ENCODE assay signal across 27 mouse cellular contexts in genomic region chr12:72649611-72650330, GRCm38 (mm10). TPM values are rescaled to one million over a fixed set of nuclear protein-coding genes. Genes with fewer than 3 reads are reported as not detected.
DNase-seq lines count a peak whose midpoint lies in the region; ATAC-seq and TF ChIP-seq lines count a peak whose summit lies in the region.
"Had no signal": no experiment of that assay in that cellular context is flagged by ENCODE, and none has a peak within 500 bp of the region (broad histone marks: within the 10 kb centered on the region; RNA-seq: fewer than 3 reads in every experiment).

Gm4756 (minus strand) TSS chr12:72649661.

- ATAC-seq in liver, embryonic 13.5 days (ENCODE audit: low read depth) = peak; percentile 26; the same call in 1 of the 2 replicates
- ATAC-seq in liver, embryonic 12.5 days = no peak
- ATAC-seq in liver, postnatal 0 days = peak; percentile 48; the same call in 1 of the 2 replicates
- ATAC-seq in CD4-positive, CD25-positive, alpha-beta regulatory T cell, adult 4 months = no peak
- ATAC-seq: forebrain, embryonic 16.5 days had no signal

- WGBS in liver, embryonic 13.5 days (ENCODE audit: insufficient replicate concordance) = 63% methylated on average over 11 of the region's 11 CpGs
- 74% methylated on average over 11 of the region's 11 CpGs for WGBS in liver, embryonic 12.5 days (ENCODE audit: insufficient replicate concordance)
- WGBS in liver, postnatal 0 days (ENCODE audit: insufficient replicate concordance) = 55% methylated on average over 11 of the region's 11 CpGs

- no peaks in the 10 kb centered on the region for H3K27me3 ChIP-seq in liver, embryonic 13.5 days
- no peaks in the 10 kb centered on the region for H3K27me3 ChIP-seq in liver, embryonic 12.5 days (replicated peaks)
- no peaks in the 10 kb centered on the region for H3K27me3 ChIP-seq in liver, postnatal 0 days (ENCODE audit: insufficient read depth, low read length)
- H3K27me3 ChIP-seq: embryonic facial prominence, embryonic 13.5 days; forebrain, embryonic 12.5 days; heart, embryonic 12.5 days; hindbrain, embryonic 15.5 days had no signal

- no peak for TF ChIP-seq CTCF in liver, postnatal 0 days (IDR thresholded peaks at IDR 0.05; ENCODE audit: low read depth)

- H3K4me2 ChIP-seq in liver, embryonic 13.5 days = no peak within 1 kb of the TSS
- no peak within 1 kb of the TSS for H3K4me2 ChIP-seq in liver, embryonic 12.5 days
- no peak within 1 kb of the TSS for H3K4me2 ChIP-seq in liver, postnatal 0 days (ENCODE audit: low read depth, low read length)
- H3K4me2 ChIP-seq: embryonic facial prominence, embryonic 13.5 days; forebrain, embryonic 12.5 days; heart, embryonic 12.5 days; hindbrain, embryonic 15.5 days had no signal

- H3K36me3 ChIP-seq in liver, embryonic 13.5 days = no peaks in the 10 kb centered on the region
- H3K36me3 ChIP-seq in liver, embryonic 12.5 days = no peaks in the 10 kb centered on the region
- peaks cover 12% of the 10 kb centered on the region for H3K36me3 ChIP-seq in liver, postnatal 0 days (replicated peaks; ENCODE audit: insufficient read depth, low read length)
- H3K36me3 ChIP-seq: embryonic facial prominence, embryonic 13.5 days; forebrain, embryonic 12.5 days; hindbrain, embryonic 15.5 days had no signal

- TF ChIP-seq EP300 in liver, postnatal 0 days (IDR thresholded peaks at IDR 0.05; ENCODE audit: low read depth) = no peak

- no peak within 1 kb of the TSS for H3K27ac ChIP-seq in liver, embryonic 13.5 days
- no peak within 1 kb of the TSS for H3K27ac ChIP-seq in liver, embryonic 12.5 days
- H3K27ac ChIP-seq in liver, postnatal 0 days (ENCODE audit: low read depth) = peak within 1 kb of the TSS; percentile 67
- H3K27ac ChIP-seq: embryonic facial prominence, embryonic 13.5 days; forebrain, embryonic 12.5 days; hindbrain, embryonic 15.5 days had no signal

- no peaks in the 10 kb centered on the region for H3K4me1 ChIP-seq in liver, embryonic 13.5 days (replicated peaks)
- H3K4me1 ChIP-seq in liver, embryonic 12.5 days = no peaks in the 10 kb centered on the region
- no peaks in the 10 kb centered on the region for H3K4me1 ChIP-seq in liver, postnatal 0 days (ENCODE audit: insufficient read depth)
- H3K4me1 ChIP-seq: embryonic facial prominence, embryonic 13.5 days; forebrain, embryonic 12.5 days; heart, embryonic 12.5 days; hindbrain, embryonic 15.5 days had no signal

- no peak within 1 kb of the TSS for H3K4me3 ChIP-seq in liver, embryonic 13.5 days (replicated peaks)
- no peak within 1 kb of the TSS for H3K4me3 ChIP-seq in liver, embryonic 12.5 days
- H3K4me3 ChIP-seq in liver, postnatal 0 days (ENCODE audit: low read depth, low read length) = no peak within 1 kb of the TSS
- H3K4me3 ChIP-seq: embryonic facial prominence, embryonic 13.5 days; forebrain, embryonic 12.5 days; heart, embryonic 12.5 days; hindbrain, embryonic 15.5 days had no signal

- intact Hi-C loops in heart, postnatal 14 days (cut with DNase I) = no loop called here

- H3K9me3 ChIP-seq in liver, embryonic 13.5 days (replicated peaks) = no peaks in the 10 kb centered on the region
- no peaks in the 10 kb centered on the region for H3K9me3 ChIP-seq in liver, embryonic 12.5 days (replicated peaks)
- H3K9me3 ChIP-seq in liver, postnatal 0 days (ENCODE audit: low read length) = no peaks in the 10 kb centered on the region
- H3K9me3 ChIP-seq: embryonic facial prominence, embryonic 13.5 days; forebrain, embryonic 12.5 days; heart, embryonic 12.5 days; hindbrain, embryonic 15.5 days had no signal

- H3K9ac ChIP-seq in liver, embryonic 13.5 days = no peak within 1 kb of the TSS
- no peak within 1 kb of the TSS for H3K9ac ChIP-seq in liver, embryonic 12.5 days
- no peak within 1 kb of the TSS for H3K9ac ChIP-seq in liver, postnatal 0 days (replicated peaks)
- H3K9ac ChIP-seq: embryonic facial prominence, embryonic 13.5 days; forebrain, embryonic 12.5 days; heart, embryonic 12.5 days; hindbrain, embryonic 15.5 days had no signal

- peak; percentile 63 for DNase-seq in heart, adult 11 months
- no peak for DNase-seq in heart, postnatal 14 days
- DNase-seq in liver, embryonic 13.5 days = no peak
- peak; percentile 97 for DNase-seq in R1 (ENCODE audit: low read depth, low spot score)
- no peak for DNase-seq in liver, postnatal 0 days
- no peak for DNase-seq in thymus, adult 18-20 months
- DNase-seq: adrenal gland, postnatal 14 days; B cell, adult 2 months; cerebellum, adult 18-20 months; cerebellum, adult 9-11 months; cerebellum, postnatal 36 days; gastrocnemius, postnatal 14 days; heart, postnatal 36 days had no signal

RNA-seq across cellular contexts. Expression of gene Gm4756, which starts in this region (rescaled TPM):
- not detected for total RNA-seq in heart, postnatal 14 days (2021)
- polyA plus RNA-seq in liver, embryonic 13.5 days (2015; fragmentation: Nextera tagmentation; extraction: Ambion mirVana) = not detected in 2 replicates
- polyA plus RNA-seq in liver, embryonic 12.5 days (2016; fragmentation: Nextera tagmentation; extraction: Ambion mirVana) = not detected in 2 replicates
- polyA plus RNA-seq in liver, postnatal 0 days (2015; fragmentation: Nextera tagmentation; extraction: Ambion mirVana) = 0.17 and 0.25 TPM in 2 replicates
- not detected for polyA plus RNA-seq in CD4-positive, CD25-positive, alpha-beta regulatory T cell, adult 4 months (2017; shearing (Covaris generic))
- total RNA-seq: adrenal gland, postnatal 14 days; gastrocnemius, adult 18-20 months; gastrocnemius, postnatal 14 days; heart, adult 8-10 months; heart, postnatal 36 days; MEL had no signal
- polyA plus RNA-seq: embryonic facial prominence, embryonic 13.5 days; forebrain, embryonic 12.5 days; forebrain, embryonic 16.5 days; frontal cortex, adult 2 months; gonadal fat pad, adult 2 months; heart, embryonic 12.5 days; heart, embryonic 16.5 days; hindbrain, embryonic 11.5 days; hindbrain, embryonic 15.5 days had no signal

Comparison
In these comparisons a context has a peak if more than half of its experiments do, and no peak if none do; other contexts are left out.
1. DNase-seq: peak in heart, adult 11 months (single experiment) and R1 (single experiment); none in heart, postnatal 14 days (0 of 2), liver, embryonic 13.5 days (single experiment), liver, postnatal 0 days (single experiment) and thymus, adult 18-20 months (0 of 2).
2. Peak in ATAC-seq in liver, embryonic 13.5 days; RNA of the gene not detected or under 1 TPM.
3. Peak in ATAC-seq and H3K27ac ChIP-seq in liver, postnatal 0 days; RNA of the gene not detected or under 1 TPM.